Mouse (Mus musculus): ENCODE measurements around the gene Elmo3. TPM values are rescaled to one million over a fixed set of nuclear protein-coding genes. Genes with fewer than 3 reads are reported as not detected.
"Not testable (repeated sequence)": the region's sequence is repeated elsewhere in the genome, so short reads cannot be mapped to it uniquely, and the experiment has no call there.

Gene Elmo3
- polyA plus RNA-seq, 1 experiment, result 0.63 TPM

DNA sequence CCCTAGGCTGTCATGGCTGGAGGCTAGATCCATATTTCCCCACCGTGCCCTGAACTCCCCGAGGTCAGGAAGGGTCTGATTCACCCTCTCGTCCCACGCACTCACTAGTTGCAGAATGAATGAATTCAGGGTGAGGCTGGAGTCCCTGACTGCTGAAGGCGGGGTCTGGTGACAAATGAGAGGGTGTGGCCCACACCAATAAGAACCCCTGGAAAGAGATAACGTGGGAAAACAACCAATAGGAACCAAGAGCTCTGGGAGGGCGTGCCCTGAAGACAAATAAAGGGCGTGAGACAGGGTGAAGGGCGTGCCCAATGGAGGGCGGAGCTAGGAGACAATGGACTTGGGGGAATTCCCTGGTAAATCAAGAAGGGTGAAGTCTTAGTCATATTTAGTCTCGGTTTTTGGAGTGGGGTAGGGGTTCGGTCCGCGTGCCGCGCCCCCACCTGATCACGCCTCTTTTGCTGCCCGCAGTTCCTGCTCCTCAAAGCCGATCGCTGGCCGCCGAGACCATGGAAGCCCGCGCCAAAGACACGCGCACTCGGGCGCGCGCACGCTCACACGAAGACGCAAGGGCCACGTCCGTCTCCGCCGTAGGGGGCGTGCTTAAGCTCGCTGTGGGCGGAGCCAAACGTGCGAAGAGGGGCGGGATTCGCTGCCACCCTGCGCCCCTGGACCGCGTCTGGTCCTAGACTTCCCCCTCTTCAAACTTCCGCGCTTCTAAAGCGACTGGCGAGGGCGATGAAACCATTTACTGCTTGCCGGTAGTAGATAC lies 16.3 kb upstream of the Elmo3 start:
- H3K9me3 ChIP-seq, result no peaks in the 10 kb centered on the region
- peaks cover 61% of the 10 kb centered on the region for H3K4me1 ChIP-seq
- H3K27me3 ChIP-seq (replicated peaks), result peaks cover 9% of the 10 kb centered on the region
- peaks cover 28% of the 10 kb centered on the region for H3K36me3 ChIP-seq (replicated peaks; ENCODE audit: low read length)
- TF ChIP-seq GATA1 (IDR thresholded peaks at IDR 0.05; ENCODE audit: borderline replicate concordance, low read length) (no peak; the same call in 2 of the 3 replicates), FLI1 (IDR thresholded peaks at IDR 0.05; ENCODE audit: low read length) (no peak)
- peak overlapping the region; percentile 94 for H3K4me3 ChIP-seq (replicated peaks)

DNA sequence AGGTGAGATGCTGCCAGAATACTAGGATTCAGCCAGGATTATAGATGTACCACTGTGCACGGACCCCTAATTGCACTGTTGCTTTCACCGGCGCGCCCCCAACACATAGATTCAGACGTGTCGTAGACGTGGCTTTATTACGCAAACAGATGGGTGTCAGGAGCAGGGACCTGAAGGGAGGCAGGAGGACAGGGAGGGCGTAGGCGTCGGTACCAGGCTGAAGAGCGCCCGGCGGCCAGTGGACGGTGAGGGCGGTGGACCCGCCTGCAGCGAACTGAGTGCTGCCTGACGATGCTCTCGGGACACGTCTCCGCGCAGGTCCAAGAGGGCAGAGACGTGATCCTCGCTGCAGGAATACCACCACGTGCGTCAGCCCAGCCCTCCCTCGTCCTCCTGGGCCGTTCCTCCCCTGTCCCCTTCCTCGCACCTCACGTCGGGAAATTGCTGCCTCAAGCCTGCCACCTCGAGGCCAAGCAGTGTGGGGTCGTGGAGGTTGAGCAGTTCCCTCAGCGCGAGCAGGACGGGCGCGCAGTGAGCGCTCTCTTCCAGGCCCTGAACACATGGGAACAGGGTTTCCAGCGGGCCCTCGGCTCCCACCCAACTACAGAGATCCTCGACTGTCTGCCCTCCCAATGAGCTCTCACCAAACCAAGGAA lies 15.5 kb upstream of the Elmo3 start, which contains the start of gene 4931428F04Rik:
4931428F04Rik (minus strand) TSS at position 60 of the 656 bp plus-strand sequence.
- Histone ChIP-seq H3K9me3 (no peaks in the 10 kb centered on the region), H3K4me3 (replicated peaks) (peak within 1 kb of the TSS; percentile 94), H3K27me3 (replicated peaks) (peaks cover 6% of the 10 kb centered on the region), H3K4me1 (peaks cover 67% of the 10 kb centered on the region), H3K36me3 (replicated peaks; ENCODE audit: low read length) (peaks cover 32% of the 10 kb centered on the region)
- TF ChIP-seq FLI1 (IDR thresholded peaks at IDR 0.05; ENCODE audit: low read length) (no peak), GATA1 (IDR thresholded peaks at IDR 0.05; ENCODE audit: borderline replicate concordance, low read length) (no peak)

DNA sequence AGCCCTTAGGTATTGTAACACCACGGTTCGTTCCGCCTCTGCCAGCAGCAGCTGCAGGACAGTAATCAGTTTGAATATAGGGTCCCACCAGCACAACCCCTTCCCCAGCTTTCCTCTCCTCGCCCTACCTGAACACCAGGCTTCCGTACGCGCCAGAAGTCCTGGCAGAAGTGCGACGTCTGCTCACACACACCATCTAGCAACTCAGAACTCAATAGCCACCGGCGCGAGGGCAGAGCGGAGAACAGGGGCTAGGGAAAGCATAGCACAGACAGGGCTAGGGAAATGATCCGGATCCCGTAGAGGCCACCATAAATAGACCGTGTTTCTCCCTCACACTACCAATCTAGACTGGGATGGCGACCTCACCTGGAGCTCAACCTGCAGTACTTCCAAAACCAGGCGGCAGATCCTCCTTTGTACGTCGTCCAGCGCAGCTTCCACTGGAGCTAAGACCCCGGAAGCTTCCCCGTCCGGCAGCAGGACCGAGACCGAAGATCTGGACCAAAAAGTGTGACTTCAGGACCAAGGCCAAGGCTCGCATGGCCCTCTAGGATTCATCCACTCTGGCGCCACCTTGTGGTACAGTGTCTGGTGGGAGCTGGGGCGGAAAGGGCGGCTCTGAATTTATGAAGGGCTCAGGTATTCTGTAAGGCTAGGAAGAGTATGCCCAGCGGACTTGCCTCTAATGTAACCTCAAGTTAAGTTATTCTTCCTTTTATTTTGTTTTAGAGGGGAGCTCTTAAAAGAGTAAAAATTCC lies 14.7 kb upstream of the Elmo3 start:
- Histone ChIP-seq H3K4me3 (replicated peaks) (peak overlapping the region; percentile 94), H3K4me1 (peaks cover 70% of the 10 kb centered on the region), H3K9me3 (no peaks in the 10 kb centered on the region), H3K27me3 (replicated peaks) (peaks cover 2% of the 10 kb centered on the region), H3K36me3 (replicated peaks; ENCODE audit: low read length) (peaks cover 29% of the 10 kb centered on the region)
- no peak for TF ChIP-seq GATA1 (IDR thresholded peaks at IDR 0.05; ENCODE audit: borderline replicate concordance, low read length)
- TF ChIP-seq FLI1 (IDR thresholded peaks at IDR 0.05; ENCODE audit: low read length), result no peak

DNA sequence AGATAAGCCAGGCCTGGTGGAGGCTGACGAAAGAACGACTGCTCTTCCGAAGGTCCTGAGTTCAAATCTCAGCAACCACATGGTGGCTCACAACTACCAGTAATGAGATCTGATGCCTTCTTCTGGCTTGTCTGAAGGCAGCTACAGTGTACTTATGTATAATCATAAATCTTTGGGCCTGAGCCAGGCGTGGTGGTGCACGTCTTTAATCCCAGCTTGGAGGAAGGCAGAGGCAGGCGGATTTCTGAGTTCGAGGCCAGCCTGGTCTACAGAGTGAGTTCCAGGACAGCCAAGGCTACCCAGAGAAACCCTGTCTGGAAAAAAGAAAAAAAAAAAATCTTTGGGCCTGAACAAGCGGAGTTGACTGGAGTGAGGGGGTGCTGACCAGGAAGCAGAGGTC lies 14.0 kb upstream of the Elmo3 start:
- H3K36me3 ChIP-seq (replicated peaks; ENCODE audit: low read length), result peaks cover 29% of the 10 kb centered on the region
- H3K4me3 ChIP-seq (replicated peaks); H3K27me3 ChIP-seq (replicated peaks): not testable (repeated sequence)

DNA sequence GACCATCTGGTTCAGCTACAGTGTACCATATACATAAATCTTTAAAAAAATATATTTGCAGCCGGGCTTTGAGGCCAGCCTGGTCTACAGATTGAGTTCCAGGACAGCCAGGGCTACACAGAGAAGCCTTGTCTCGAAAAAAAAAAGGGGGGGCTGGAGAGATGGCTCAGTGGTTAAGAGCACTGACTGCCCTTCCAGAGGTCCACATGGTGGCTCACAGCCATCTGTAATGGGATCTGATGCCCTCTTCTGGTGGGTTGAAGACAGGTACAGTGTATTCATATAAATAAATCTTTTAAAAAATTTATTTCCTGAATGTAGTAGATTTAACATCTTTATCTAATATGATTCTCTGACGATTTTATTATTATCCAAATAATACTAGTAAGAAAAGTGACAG lies 13.6 kb upstream of the Elmo3 start:
- not testable (repeated sequence) for H3K9me3 ChIP-seq; H3K27me3 ChIP-seq (replicated peaks); H3K4me3 ChIP-seq (replicated peaks)
- peaks cover 29% of the 10 kb centered on the region for H3K36me3 ChIP-seq (replicated peaks; ENCODE audit: low read length)
- H3K4me1 ChIP-seq, result peaks cover 74% of the 10 kb centered on the region

More for the DNA sequence above, 14.0 kb upstream of the Elmo3 start:
- peaks cover 72% of the 10 kb centered on the region for H3K4me1 ChIP-seq
- H3K9me3 ChIP-seq, result not testable (repeated sequence)

DNA sequence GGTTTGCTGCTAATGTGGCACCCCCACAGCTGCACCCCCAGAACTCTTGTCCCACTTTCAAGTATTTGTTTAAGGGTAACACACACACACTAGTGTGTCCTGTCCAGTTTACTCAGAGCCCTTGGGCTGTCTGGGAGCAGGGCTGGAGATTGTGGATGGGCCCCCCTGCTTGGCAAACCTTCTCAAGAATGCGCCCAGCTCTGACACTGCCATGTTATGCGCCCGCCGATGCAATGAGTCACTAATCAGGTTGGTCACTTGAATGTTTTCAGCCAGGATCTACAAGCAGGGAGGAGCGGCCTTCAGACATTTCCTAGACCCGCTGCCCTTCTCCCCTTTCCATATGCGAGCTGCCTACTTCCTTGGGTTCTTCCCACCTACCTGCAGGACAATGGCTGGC lies 12.9 kb upstream of the Elmo3 start:
- Histone ChIP-seq H3K4me1 (peaks cover 78% of the 10 kb centered on the region), H3K36me3 (replicated peaks; ENCODE audit: low read length) (peaks cover 29% of the 10 kb centered on the region), H3K9me3 (no peaks in the 10 kb centered on the region), H3K4me3 (replicated peaks) (no peak overlapping the region), H3K27me3 (replicated peaks) (no peaks in the 10 kb centered on the region)
- TF ChIP-seq GATA1 (IDR thresholded peaks at IDR 0.05; ENCODE audit: borderline replicate concordance, low read length), result no peak
- TF ChIP-seq FLI1 (IDR thresholded peaks at IDR 0.05; ENCODE audit: low read length), result no peak

DNA sequence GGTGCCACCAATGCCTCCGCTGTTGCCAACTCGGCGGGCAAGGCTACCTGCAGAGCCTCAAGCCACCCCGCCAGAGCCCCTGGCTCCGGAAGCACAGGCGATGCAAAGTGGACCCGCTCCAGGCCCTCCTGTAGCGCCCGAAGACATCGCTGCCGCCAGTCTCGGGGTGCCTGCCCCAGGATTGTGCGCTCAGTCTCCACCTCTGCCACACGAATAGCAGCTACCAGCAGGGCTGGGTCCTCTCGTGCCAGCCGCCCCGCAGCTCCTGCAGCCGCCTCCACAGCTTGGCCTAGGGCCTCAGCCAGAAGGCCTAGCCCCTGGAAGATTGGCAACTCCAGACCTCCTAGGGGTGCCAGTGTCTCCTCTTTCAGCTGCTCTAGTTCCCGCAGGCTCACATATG lies 12.0 kb upstream of the Elmo3 start:
- Histone ChIP-seq H3K36me3 (replicated peaks; ENCODE audit: low read length) (peaks cover 30% of the 10 kb centered on the region), H3K4me1 (peaks cover 82% of the 10 kb centered on the region), H3K4me3 (replicated peaks) (peak overlapping the region; percentile 14), H3K27me3 (replicated peaks) (no peaks in the 10 kb centered on the region), H3K9me3 (no peaks in the 10 kb centered on the region)
- TF ChIP-seq GATA1 (IDR thresholded peaks at IDR 0.05; ENCODE audit: borderline replicate concordance, low read length) (no peak), FLI1 (IDR thresholded peaks at IDR 0.05; ENCODE audit: low read length) (no peak)

DNA sequence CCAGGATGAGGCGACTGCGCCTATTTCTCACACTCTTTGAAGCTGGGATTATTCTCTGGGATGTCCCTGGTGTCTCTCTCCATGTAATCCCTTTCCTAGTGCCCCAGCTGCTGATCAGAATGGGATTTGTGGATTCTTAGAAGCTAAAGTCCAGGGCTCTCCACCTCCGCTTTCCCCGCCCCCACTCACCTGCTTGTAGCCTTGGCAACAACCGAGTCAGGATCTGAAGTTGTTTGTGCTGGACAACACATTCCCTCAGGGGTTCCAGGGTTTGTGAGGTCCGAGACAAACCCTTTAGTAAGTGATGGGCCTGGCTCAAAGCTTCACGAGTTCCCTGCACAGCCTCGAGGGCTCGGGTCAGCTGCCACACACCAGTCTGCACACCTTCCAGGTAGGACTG lies 10.6 kb upstream of the Elmo3 start:
- Histone ChIP-seq H3K27me3 (replicated peaks) (no peaks in the 10 kb centered on the region), H3K36me3 (replicated peaks; ENCODE audit: low read length) (peaks cover 42% of the 10 kb centered on the region), H3K4me1 (peaks cover 81% of the 10 kb centered on the region), H3K9me3 (no peaks in the 10 kb centered on the region), H3K4me3 (replicated peaks) (peak overlapping the region; percentile 97)
- TF ChIP-seq FLI1 (IDR thresholded peaks at IDR 0.05; ENCODE audit: low read length), result no peak
- no peak for TF ChIP-seq GATA1 (IDR thresholded peaks at IDR 0.05; ENCODE audit: borderline replicate concordance, low read length)

DNA sequence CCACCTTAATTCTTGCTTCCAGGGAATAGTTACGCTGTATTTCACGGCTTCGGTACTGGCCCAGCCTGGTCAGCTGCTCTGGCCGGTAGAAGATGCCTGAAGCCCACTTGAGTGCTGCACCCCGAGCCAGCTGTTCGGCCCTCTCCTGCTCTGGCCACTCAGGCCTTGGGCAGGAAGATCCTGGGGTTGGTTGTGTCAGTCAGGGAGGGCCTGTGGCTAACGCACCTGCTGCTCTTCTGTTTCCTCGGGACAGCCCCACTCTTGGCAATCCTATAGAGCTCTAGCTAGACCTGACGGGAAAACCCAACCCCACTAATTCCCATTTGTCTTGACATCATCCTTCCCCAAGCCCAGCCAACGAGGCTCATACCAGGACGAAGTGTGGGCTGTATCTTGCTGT lies 10.1 kb upstream of the Elmo3 start:
- Histone ChIP-seq H3K27me3 (replicated peaks) (no peaks in the 10 kb centered on the region), H3K9me3 (no peaks in the 10 kb centered on the region), H3K36me3 (replicated peaks; ENCODE audit: low read length) (peaks cover 47% of the 10 kb centered on the region), H3K4me3 (replicated peaks) (peak overlapping the region; percentile 97), H3K4me1 (peaks cover 81% of the 10 kb centered on the region)
- TF ChIP-seq FLI1 (IDR thresholded peaks at IDR 0.05; ENCODE audit: low read length), result no peak
- no peak for TF ChIP-seq GATA1 (IDR thresholded peaks at IDR 0.05; ENCODE audit: borderline replicate concordance, low read length)
